ENCODE assay signal across 24 mouse cellular contexts in the genomic region with DNA sequence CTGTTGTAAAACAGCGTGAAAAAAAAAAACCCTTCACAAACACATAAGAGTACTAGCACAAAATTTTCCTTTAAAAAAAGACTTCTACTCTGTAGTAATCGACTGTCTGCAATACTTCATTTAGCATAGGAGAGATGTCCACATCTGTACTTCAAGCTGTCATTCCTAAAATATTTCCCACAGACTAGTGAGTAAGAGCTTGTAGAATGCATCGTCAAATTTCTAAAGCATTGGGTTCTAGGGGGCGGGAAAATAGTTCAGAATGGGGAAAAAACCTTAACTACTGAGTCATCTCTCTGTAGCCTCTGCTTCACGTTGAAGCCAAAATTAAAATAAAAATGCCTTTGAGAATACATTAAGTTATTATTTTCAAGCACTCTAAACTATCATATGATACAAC. TPM values are rescaled to one million over a fixed set of nuclear protein-coding genes. Genes with fewer than 3 reads are reported as not detected.
"Had no signal": no experiment of that assay in that cellular context is flagged by ENCODE, and none has a peak within 500 bp of the region (broad histone marks: within the 10 kb centered on the region; RNA-seq: fewer than 3 reads in every experiment).

No protein-coding gene starts in this region.

- H3K27me3 ChIP-seq: limb, embryonic 12.5 days; liver, embryonic 12.5 days; liver, embryonic 15.5 days; lung, embryonic 15.5 days; neural tube, embryonic 12.5 days; neural tube, embryonic 15.5 days; stomach, embryonic 15.5 days had no signal

- H3K4me1 ChIP-seq: limb, embryonic 12.5 days; liver, embryonic 12.5 days; liver, embryonic 15.5 days; lung, embryonic 15.5 days; neural tube, embryonic 12.5 days; neural tube, embryonic 15.5 days; stomach, embryonic 15.5 days had no signal

- H3K36me3 ChIP-seq: limb, embryonic 12.5 days; liver, embryonic 12.5 days; liver, embryonic 15.5 days; lung, embryonic 15.5 days; neural tube, embryonic 12.5 days; neural tube, embryonic 15.5 days; stomach, embryonic 15.5 days had no signal

- H3K27ac ChIP-seq: kidney, postnatal 0 days; layer of hippocampus, adult 2 months; limb, embryonic 12.5 days; liver, embryonic 12.5 days; liver, embryonic 15.5 days; lung, embryonic 15.5 days; neural tube, embryonic 12.5 days; neural tube, embryonic 15.5 days; stomach, embryonic 15.5 days had no signal

- ATAC-seq: liver, embryonic 12.5 days had no signal

- H3K9me3 ChIP-seq: limb, embryonic 12.5 days; liver, embryonic 12.5 days; liver, embryonic 15.5 days; lung, embryonic 15.5 days; neural tube, embryonic 12.5 days; neural tube, embryonic 15.5 days; stomach, embryonic 15.5 days had no signal

- H3K4me2 ChIP-seq: limb, embryonic 12.5 days; liver, embryonic 12.5 days; liver, embryonic 15.5 days; lung, embryonic 15.5 days; midbrain, embryonic 11.5 days; neural tube, embryonic 12.5 days; neural tube, embryonic 15.5 days; stomach, embryonic 15.5 days had no signal

- DNase-seq: kidney, adult 9 months; kidney, postnatal 25 days; layer of hippocampus, adult 9-11 months; liver; lung, adult 18-20 months; lung, postnatal 10 days; lung, postnatal 36 days; midbrain, embryonic 14.5 days; retina, postnatal 1 day; right cerebral cortex, postnatal 25 days; spleen, adult 18-20 months; thymus, adult 18-20 months; thymus, postnatal 36 days had no signal

- H3K4me3 ChIP-seq: layer of hippocampus, adult 2 months; limb, embryonic 12.5 days; liver, embryonic 12.5 days; liver, embryonic 15.5 days; lung, embryonic 15.5 days; neural tube, embryonic 12.5 days; neural tube, embryonic 15.5 days; stomach, embryonic 15.5 days had no signal

- H3K9ac ChIP-seq: limb, embryonic 12.5 days; liver, embryonic 12.5 days; liver, embryonic 15.5 days; lung, embryonic 15.5 days; neural tube, embryonic 12.5 days; neural tube, embryonic 15.5 days; stomach, embryonic 15.5 days had no signal

RNA-seq across cellular contexts. Expression of a gene that starts 42.2 kb away (rescaled TPM):
- total RNA-seq: megakaryocyte-erythroid progenitor cell, adult 5-6 weeks had no signal
